Mouse (Mus musculus) heart, adult 2 months (tissue): Measurements from ENCODE around the gene Il5.

Experiments used
- CTCF ChIP-seq: fragments of 200-600 bp; IDR thresholded peaks from 2 replicates; pipeline ENCODE4 v1.8.1; 2022; ENCODE audit warnings: antibody characterized with exemption, mild to moderate bottlenecking, moderate library complexity
- EP300 ChIP-seq: fragments of 200-500 bp; IDR thresholded peaks from 2 replicates; pipeline ENCODE4 v1.6.1; 2011; ENCODE audit warnings: low read depth, low read length, control low read depth; ENCODE audit not compliant: insufficient read depth
- POLR2A ChIP-seq: fragments of 200-500 bp; IDR thresholded peaks from 2 replicates; pipeline ENCODE4 v1.6.1; 2011; ENCODE audit warnings: mild to moderate bottlenecking, low read depth, low read length, control low read depth; ENCODE audit not compliant: insufficient read depth

- TF ChIP-seq CTCF = no peak
- no peak for TF ChIP-seq POLR2A
- no peak for TF ChIP-seq EP300
Observed at GRCm38 (mm10) chr11:53707718-53708009, 12.9 kb upstream of the Il5 start.
